Mouse (Mus musculus) embryo, embryonic 10 days (tissue): ENCODE measurements at regions not wholly inside any gene's neighbourhood (a gene's known extent, or its start where the extent isn't known, plus 50 kb on each side); places are given as distances from the start of the nearest gene placed in this dataset.

ENCODE experiments used
- DNase-seq: peaks from one replicate; pipeline ENCODE4 v3.0.0-alpha.2; 2015; ENCODE audit warnings: low spot score

DNA sequence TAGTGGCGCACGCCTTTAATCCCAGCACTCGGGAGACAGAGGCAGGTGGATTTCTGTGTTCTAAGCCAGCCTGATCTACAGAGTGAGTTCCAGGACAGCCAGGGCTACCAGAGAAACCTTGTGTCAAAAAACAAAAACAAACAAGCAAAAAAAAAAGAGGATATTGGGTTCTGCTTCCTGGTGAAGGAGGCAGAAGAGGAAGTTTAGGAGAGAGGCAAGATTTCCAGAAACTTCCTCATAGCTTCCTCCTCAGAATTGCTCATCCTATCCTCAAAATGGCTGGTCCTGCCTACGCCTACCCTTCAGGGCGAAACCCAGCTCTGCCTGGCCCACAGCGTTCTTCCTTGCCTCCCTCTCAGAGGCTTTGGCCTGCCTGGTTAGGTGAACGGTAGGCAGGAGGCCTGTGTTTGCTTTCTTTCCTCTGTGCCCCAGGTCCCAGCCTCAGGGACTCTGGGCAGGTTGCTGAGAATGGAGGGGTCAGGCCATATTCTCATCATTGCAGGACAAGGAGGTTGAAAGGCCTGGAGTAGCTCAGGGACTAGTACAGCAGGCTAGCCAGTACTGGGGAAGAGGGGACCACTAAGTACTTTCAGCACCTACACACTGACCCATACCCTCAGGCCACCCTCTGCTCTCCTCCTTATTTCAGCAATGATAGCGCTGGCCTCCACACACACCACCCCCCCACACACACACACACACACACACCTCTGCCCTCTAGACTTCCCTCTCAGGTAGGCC is 79.6 kb downstream of the Zfp36l2 start:
- DNase-seq, result no peak

DNA sequence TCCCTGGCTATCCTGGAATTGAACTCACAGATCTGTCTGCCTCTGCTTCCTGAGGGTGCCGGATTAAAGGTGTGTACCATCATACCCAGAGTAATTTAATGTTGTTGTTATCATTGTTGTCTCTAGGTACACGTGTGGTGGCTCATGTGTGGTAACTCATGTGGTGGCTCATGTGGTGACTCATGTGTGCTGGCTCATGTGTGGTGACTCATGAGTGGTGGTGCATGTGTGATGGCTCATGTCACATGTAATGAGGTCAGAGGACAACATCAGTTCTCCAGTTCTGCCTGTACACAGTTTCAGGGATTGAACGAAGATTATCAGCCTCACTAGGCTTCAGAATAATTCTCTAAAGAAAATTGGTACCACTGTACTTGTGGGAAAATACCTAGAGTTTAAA is 80.2 kb downstream of the Zfp36l2 start:
- DNase-seq, result no peak

DNA sequence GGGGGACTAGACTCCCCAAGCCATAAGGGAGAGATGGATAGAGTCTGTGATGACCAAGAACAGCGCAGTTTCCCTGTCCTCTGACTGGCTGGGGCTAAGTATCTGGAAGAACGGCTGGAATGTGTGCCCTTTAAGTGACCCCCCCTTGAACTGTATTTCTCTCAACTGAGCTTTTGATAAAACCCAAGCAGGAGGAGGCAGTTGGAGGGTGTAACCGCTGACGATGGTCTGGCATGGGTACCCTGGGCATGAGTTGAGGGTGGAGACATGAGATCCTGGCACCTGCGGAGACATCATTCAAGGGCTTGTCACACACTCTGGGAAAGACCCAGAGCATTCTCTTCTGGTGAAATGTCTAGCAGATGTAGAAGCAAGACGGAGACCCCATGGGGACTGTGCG is 83.5 kb downstream of the Zfp36l2 start:
- DNase-seq, result no peak

DNA sequence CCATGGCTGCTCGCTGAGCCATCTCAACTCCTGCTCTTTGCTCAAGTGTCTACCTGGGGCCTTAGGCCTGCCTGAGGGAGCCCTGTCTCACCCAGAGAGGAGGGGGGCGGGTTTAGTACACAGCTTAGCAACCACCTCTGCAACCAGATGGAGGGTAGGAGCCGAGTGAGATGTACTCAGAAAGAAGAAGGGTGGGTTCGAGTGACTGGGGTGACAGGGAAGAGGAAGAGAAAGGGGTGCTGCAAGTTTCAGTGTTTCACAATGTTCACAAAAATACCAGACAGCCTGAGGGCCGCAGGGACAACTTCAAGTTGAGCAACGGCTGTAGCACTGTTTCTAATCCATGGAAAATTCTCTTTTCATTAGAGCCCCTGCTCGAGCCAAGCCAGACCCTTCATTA is 84.4 kb downstream of the Zfp36l2 start:
- no peak for DNase-seq

DNA sequence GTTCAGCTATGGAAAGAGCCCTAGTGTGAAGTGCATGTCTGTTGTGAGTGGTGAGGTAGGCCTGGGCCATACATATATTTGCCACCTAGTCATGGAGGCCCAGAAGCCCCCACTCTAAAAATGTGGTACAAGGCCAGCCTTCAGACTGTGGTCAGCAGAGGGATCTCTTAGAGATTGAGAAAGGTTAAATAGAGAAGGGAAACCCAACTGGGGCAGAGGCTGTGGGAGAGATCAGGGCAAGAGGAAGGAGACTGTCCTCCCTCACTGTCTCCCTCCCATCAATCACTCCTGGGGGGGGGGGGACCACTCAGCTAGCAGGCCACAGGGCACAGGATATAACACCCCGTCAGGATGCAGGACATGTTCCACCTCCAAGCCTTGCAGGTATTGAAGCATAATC is 86.1 kb downstream of the Zfp36l2 start:
- no peak for DNase-seq

DNA sequence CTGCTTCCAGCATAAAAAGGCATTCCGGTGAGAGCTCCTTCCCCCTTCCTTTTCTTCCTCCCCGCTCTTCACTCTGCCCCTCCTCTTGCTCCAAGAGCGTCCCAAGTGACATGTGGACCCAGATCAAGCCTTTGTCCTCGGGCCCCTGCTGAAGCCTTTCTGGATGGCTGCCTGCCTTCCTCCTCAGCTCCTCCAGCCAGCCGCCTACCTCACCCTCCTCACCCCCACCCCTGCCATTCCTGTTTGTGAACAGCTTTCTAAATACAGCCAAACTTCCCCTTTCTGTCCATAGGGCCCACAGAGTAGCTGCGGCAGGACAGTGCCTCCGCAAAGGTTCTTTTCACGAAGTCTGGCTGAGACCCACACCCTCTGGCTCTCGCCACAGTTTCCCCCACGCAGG is 87.2 kb downstream of the Zfp36l2 start:
- DNase-seq, result no peak

DNA sequence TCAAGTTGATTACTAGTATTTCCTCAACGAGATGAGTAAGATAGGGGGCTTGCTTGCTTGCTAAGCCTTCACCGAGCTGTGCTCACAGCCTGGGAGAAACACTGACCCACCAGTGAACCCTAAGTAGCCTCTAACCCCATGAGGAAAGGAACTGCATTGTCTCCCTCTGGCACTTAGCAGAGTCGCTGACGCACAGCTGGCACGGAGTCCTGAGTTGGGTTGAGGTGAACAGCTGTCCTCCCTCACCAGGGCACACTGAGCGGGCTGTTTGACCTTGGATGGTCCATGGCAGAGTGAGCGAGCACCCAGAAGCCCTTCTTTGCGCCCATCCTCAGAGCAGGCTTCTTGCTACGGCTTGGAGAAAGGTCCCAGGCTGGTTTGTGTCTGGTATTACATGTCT is 88.0 kb downstream of the Zfp36l2 start:
- no peak for DNase-seq

DNA sequence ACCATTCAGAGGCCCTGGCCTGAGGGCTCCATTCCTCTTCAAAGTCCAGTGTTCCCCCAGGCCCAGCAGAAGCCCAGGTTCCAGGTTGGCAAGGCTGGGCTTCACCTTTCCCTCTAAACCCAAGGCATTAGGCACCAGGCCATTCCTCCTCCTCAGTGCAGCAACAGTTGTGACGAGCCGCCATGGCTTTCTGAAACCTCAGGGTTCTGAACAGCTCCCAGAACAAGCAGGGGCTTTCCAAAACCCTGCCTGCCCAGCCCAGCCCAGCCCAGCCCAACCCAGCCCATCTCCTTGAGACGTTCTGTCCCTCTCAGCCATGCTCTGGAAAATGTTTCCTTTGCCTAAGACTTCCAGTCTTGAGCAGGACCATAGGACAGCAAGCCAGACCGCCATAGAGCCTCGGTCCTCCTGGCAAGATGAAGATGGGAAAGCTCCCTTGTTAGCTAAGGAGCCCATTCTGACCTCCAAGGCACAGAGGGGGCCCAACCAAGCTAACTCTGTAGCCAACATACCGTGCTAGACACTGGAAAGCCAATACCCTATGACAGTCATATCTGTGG is 89.8 kb downstream of the Zfp36l2 start:
- no peak for DNase-seq

DNA sequence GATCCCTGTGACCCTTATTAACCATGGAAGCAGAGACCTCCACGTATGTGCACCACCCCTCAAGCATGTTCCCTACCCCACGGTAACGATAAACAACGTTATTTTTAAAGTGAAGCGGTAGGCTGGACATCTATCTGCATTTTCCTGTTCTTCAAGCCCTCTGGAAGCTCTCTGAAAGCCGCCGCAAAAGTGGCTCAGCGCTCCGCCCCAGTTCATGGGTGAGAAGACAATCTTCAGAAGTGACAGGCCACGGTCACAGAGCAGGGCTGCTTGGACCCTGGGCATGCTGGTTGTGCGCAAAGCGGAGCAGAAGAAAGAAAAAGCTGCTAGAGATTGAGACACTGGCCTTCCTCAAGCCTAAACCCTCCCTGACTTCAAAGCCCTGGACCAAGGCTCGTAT is 90.5 kb downstream of the Zfp36l2 start:
- peak; percentile 34 for DNase-seq

DNA sequence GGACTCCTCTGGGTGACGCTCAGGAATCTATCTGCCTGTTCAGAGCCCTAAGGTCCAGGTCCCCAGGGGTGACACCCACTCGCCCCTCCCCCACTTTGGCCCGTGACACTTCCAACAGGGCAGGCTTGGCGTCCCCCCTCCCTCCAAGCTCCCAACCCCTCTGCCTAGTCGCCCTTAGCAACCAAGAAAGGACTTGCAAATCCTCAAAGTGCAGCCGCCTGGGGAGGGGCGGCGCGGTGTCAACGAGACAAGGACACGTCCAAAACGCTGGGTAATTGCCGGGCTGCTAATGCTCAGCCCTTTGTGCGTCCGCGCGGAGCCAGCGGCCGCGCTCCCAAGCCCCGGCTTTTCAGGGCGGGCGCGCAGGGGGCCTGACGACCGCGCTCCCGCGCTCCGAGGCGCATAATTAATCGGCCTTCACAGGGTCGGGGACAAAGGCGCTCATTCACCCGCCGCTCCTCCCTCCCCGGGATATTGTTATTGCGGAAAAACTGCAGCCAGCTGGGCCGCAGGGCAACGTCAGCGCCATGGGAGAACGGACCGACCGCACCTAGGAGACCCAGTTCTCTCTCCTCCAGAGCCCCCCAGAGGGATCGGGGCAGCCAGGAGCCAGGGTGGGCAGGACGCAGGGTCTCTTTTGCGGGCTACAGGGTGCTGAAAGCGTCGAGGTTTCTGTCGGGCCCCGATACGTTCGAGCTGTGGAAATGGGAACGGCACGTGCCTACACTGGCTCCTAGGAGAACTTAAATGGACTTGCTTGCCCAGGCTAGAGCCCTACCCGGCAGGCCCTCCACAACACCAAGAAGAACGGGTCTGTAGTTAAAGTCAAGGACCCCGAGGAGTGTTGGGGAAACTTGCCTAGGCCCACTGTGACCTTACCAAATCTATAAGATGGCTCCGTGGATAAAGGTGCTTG is 91.1 kb downstream of the Zfp36l2 start:
- DNase-seq, result peak; percentile 90

DNA sequence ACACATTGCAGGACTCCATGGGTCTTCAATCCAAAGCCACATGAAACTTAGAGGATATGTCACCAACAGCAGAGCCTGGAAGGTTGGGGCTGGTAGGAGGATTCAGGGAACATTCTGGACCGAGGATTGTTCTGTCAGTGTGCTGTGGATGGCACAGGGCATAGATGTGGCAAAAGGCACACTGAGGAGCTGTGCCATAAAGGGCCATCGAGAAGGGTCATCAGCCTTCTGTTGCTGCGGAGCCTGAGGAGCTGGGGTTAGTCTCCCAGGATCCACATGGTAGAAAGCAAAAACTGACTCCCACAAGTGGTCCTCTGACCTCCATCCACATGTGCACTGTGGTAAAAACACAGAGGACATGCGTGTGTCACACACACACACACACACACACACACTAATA is 91.9 kb downstream of the Zfp36l2 start:
- peak; percentile 43 for DNase-seq

DNA sequence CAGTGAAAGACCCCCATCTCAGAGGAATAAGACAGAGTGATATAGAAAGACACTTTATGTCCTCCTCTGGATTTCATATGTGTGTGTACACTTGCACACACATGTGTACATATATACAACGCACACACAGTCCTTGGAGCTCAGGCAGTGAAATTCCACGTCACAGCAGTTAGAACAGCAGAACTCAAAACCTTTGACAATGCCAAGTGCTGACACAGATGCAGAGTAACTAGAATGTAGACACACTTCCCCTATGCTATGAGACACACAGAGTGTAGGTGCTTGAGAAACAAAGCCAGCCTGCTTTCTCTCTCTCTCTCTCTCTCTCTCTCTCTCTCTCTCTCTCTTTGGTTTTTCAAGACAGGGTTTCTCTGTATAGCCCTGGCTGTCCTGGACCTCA is 92.7 kb downstream of the Zfp36l2 start:
- no peak for DNase-seq

DNA sequence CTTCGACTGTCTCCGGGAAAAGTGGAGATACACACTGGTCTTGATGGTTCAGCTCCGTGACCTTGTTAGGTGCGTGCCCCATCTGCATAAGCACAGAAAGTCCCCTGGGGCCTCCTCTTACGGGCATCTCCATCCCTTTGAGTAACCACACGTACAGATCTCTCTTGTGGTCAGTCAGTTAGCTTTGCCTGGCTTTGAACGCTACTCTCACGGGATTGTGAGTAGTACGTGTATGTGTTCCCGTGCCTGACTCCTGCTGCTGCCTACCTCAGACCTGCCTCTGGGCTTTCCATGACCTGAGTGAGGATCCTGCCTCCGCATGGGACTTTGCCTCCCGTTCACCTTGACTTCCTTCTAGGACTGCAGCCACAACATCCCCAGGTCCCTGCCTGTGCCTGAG is 101.4 kb downstream of the Zfp36l2 start:
- DNase-seq, result no peak

DNA sequence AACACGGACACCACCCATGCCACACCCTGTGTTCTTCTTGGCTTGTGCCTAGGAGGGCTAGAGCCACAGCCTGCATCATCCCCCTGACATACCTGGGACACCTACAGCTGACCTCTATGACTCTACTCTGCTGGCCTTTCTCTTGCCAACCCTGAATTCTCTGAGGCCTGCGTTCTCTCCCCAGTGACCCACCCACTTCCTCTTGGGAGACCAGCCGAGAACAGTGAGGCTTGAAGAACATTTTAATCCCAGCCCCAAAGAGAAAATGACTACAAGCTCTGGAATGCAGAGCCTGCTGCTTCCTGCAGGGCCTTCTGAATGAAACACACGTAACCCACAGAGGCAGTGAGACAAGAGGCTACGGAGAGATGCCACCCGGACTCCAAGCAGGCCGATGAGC is 102.0 kb downstream of the Zfp36l2 start:
- peak; percentile 28 for DNase-seq

DNA sequence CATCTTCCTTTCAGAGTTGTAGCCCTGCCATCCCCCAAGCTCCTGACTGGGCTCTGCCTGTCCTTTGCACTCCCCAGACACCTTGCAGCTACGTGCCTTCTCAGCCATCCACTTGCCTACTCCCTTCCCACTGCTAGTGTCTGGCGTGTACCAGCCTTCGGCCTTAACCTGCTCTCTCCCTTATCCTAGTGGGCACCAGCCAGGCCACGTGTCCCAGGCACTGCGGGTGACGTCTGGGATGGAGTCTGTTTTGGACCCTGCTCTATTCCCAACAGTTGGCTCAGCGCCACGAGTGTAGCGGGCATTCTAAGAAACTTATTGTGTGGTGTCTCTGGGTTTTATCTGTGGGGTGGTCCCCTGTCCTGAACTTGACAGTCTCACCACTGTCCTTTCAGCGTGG is 102.5 kb downstream of the Zfp36l2 start:
- no peak for DNase-seq

DNA sequence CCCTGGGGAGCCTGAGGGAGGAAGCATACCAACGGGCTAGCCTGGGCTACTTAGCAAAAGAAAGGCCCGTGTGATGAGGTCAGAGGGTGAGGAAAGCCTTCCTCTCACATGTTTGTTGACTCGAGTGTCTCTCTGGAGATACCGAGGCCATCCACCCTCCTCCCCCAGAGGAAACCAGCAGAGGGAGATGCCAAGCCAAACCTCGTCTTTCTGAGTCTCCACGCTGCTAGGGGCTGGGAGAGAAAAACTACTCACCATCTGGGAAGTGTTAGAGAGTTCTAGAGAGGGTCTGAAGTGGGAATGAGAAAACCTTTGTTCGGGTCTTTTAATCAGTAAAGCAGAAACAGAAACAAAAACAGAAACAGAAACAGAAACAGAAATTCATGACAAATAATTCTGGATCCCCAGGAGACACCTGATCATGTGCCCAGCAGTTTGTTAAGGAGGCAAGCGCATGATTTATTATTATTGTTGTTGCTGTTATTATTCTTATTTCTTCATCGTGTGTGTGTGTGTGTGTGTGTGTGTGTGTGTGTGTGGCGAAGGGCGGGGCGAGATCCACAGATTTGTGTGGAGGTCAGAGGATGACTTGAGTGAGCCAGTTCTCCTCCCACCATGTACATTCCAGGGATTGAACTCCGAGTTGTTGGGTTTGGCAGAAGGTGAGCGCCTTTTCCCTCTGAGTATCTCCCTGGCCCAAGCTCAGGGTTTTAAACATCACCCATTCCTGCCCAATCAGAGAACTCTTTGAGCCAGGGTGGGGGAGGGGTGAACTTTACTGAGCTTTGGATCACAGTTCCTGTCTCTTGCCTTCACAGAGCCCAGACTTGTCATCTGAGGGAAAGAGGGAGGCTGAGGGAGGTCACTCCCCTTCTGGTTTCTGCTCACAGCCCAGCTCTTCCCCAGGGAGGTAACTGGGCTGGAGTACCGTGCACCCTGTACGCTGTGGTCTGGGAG is 104.2 kb downstream of the Zfp36l2 start:
- DNase-seq, result no peak

DNA sequence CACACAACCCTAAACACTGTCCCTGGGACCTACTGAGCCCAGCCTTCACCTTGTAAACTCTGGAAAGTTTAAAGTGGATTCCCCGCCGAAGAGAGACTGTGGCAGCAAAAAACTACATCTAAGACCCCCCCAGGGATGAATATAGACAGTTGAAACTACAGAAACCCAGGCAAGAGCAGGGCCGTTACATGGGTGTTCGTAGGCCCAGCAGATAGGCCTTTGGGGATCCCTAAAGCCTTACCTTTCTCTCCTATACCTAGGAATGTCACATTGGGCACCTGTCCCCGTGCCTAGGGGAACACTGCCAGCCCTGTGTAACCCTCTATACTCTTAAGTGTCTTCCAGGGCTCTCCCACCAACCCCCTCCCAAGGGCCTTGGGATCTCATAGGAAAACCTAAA is 105.2 kb downstream of the Zfp36l2 start:
- DNase-seq, result no peak

DNA sequence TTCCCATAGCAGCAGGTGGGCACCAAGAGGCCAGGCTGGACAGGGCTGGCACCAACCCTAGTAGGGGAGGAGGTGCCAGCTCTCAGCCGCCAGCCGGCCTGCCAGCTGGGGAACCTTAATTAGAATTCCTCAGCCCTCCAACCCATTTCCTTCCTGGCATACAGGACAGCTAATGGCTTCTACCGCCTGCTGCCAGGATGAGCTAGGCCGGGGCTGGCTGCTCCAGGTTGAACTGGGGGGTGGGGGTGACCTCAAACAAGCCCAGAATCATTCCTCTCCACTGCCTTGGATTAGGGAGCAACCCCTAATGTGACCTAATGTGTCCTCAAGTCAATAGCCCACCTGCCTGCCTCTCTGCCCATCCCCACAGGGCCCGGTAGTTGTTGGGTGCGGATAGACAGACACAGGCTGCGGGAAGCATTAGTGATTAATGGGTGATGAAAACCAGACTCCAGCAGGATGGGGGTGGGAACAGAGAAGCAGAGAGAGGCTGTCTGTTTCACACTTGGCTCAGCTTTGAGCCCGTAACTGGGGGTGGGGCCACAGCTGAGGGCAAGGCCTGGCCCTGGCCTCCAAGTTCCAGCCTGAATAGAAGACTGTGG is 105.9 kb downstream of the Zfp36l2 start:
- peak; percentile 65 for DNase-seq

DNA sequence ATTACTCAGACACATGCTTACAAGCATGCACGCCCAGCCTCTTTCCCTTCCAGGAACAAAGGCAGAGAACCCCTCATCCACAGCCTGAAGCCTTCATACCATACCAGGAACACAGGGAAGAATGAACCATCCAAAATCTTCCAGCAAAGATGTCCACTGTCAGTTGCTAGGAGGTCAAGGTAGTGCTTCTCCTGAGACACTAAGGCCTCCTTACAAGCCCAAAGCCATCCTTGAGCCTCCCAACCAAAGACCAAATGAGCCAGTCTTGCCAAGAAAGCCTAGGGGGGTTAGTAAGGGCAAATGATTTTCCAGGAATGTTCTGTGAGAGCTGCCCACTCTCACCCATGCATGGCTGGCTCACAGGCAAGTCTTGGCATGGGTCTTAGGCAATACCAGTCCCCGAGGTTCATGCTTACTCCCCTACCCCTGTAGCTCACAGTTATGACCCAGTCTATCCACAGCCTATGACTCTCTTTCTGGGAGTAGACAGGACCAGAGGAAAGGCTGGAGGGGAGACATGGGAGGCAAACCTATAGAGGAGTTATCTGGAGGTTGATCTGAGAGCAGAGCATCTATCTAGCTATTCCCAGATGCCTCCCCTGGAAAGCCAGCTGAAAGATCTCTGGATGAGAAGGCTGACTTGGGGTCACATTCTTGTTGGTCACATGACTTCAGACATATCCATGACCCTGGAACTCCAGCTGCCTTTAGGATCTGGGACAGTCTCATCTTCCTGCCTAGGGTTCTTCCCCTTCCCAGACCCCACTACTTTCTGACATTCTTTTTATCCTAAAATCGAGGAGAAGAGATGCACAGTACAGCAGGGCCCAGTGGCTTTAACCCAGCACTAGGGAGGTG is 112.4 kb downstream of the Zfp36l2 start:
- no peak for DNase-seq

DNA sequence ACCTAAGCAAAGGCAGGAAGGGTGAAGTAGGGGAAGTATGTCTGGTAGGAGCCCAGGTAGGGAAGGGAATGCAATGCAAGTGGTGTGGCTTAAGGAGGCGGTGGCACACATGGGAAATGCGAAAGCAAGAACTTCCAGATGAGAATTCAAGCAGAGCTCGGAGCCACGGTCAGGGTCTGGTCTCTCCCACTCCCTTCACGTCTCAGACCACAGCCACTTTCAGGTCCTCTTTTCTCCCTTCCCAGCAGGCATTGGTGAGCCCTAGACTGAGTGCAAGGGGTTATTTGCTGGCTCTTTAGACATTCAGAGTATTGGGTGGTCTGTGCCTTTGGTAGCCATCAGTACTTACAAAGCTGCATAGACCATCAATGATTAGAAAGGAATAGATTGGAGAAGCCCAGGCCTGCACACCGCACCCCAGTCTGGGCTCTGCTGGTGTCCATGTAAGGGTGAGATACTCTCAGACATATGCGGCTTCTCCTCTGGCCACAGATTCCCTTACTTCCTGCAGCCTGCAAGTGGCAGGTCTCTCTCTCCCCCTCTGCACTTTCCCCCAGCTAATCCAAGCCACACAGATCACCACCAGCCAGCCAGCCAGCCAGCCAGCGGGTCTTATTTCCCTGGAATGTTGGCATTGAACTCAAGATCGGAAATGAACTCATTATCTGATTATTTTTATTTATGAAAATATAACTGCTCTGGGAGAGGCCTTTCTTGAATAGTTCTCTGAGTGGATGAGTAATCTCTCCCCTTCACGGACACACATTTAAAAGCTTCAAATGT is 113.6 kb downstream of the Zfp36l2 start:
- DNase-seq, result no peak
